Mouse (Mus musculus) T-cell, adult 2 months (primary cell): ENCODE results near the gene Slc15a5.

Source experiments
- DNase-seq: peaks from one replicate; pipeline ENCODE4 v3.0.0; 2022; ENCODE audit warnings: low spot score

Slc15a5 gene

DNA sequence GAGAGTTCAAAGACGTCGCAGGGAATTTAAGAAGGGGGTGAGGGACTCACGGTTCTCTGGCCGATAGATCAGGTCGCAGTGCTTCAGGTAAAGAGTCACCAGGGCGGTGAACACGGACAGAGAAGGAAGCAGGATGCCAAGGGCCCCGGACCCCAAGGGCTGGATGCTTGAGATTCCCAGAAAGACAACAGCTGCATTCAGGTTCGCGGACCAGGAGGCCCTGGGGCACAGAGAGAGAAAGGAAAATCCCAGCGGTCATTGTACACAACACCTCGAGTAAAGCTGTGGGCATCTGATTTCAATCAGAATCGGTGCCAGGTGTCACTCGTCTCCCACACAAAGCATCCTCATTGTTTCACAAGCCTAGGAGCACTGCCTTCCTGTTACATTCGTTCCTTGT is 24.1 kb downstream of the Slc15a5 start:
- no peak for DNase-seq

GRCm38 (mm10) chr6:138054956-138055355 is 24.8 kb downstream of the Slc15a5 start:
- DNase-seq: no peak

DNA sequence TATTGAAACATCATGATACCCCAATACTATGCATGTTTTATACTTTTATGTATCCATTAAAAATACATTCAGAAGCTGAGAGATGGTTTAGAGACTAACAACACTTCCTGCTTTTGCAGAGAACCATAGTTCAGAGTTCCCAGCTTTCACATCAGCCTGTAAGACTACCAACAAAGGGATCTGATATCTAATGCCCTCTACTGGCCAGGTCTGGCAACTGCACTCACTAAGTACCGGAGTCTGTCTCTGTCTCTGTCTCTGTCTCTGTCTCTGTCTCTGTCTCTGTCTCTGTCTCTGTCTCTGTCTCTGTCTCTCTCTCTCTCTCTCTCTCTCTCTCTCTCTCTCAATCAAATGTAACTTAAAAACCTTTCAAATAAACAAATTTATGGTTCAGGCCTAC is 25.6 kb downstream of the Slc15a5 start:
- DNase-seq: no peak

- DNase-seq: no peak
Observed at GRCm38 (mm10) chr6:138053686-138054085, 26.0 kb downstream of the Slc15a5 start.

GRCm38 (mm10) chr6:138045364-138045763 is 34.4 kb downstream of the Slc15a5 start:
- DNase-seq: no peak

DNA sequence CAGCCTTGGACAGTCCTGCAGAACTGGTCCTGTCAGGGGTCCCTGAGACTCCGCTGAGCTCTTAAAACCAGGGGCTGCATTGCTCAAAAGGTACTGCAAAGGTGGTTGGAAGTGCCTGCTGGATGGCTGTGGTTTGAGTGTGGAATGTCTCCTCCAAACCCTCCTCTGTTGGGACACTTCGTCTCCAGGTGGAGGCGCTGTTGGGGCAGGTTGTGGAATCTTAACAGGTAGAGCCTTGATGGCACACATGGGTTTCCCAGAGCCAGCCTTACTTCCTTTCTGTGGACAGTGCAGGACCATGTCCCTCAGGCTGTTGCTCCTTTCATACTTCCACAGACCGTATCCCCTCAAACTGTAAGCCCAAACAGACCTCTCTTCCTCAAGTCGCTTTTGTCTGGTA is 36.8 kb downstream of the Slc15a5 start:
- DNase-seq: no peak

GRCm38 (mm10) chr6:138041865-138042264 is 37.9 kb downstream of the Slc15a5 start:
- DNase-seq: no peak

- no peak for DNase-seq
Observed at GRCm38 (mm10) chr6:138037587-138037986, 42.1 kb downstream of the Slc15a5 start.

DNA sequence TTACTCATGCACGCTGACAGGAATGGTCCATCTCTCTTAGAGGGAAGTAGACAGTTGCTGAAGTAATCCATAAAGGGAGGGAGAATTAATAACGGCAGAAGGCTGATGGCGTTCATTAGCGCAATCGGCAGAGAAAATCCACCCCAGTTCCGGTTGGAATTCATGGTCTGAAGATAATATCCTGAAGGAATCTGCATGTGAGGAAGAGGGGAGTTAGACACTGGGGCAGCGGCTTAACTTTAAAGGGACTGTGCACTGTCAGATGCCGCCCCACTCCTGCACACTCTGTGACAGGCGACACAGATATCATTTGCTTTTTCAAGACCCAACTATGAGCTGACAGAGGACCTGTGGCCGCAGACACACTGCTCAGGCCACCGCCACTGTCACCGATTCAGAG is 42.8 kb downstream of the Slc15a5 start:
- no peak for DNase-seq

- no peak for DNase-seq
Observed at GRCm38 (mm10) chr6:138016898-138017297, 62.8 kb downstream of the Slc15a5 start.

DNA sequence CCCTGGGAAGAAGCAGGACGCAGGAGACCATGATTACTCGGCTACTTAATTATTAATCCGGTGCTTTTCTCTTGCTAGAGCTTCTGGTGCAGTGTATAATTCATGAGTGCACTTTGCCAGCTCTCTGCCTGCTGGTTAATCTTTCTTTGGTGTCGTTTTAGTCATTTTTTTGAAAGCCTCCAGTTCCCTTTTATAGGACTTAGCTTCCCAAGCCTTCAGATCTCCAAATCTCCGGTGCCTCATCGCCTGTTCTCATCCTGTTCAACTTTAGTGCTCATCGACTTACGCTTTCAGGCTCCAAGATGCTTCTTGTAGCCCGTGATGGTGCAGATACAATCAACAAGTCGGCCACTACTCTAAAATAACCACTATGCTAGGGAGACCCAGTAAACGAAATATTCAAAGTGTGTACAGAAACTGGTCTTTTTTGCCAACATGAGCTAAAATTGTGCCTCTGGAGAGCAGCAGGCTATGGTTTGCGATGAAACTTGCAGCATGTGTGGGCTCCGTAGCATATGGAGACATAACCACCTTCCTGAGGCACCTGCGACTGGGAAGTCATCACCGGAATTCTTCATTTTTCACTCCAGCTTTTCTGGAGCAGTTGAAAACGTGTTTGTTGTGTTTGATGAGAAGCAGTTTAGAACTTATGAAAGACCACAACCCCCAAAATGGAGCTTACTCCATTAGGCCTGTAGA is 64.6 kb downstream of the Slc15a5 start:
- DNase-seq: no peak

DNA sequence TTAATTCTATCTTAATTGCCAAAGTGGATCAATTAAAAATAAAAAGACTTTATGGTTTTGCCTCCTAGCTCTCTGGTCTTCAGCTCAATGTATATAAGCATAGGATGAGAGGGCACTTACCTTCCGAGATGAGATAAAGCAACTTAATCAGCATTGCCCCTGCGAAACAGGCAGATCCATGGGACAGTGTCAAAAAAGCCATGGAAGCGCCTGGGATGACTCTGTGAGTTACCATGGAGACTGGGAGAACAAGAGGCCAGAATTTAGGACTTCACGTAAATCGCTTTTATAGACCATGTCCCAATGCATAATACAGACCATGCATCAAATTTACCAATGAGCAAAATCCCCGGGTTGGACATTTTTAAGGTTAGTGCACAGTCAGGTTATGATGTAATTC is 67.8 kb downstream of the Slc15a5 start:
- no peak for DNase-seq

DNA sequence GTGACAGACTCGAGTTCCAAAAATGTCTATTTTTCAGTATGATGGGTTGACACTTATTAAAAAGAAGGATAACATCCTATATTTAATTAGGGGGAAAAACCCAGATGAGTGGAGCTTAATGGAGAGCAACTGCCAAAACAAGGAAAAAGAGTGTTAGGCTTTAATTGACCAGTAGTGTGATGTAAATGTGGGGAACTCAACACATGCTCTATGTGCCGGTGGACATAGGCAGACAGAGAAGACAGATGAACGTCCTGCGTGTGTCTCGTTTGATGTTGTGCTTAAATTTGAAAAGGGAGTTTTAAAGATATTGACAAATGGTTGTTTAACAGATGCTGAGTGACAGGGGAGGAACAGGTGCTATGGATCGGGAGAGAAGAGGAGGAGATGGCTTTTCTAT is 72.0 kb downstream of the Slc15a5 start:
- no peak for DNase-seq

- no peak for DNase-seq
Observed at GRCm38 (mm10) chr6:138006525-138007251, 73.0 kb downstream of the Slc15a5 start.

DNA sequence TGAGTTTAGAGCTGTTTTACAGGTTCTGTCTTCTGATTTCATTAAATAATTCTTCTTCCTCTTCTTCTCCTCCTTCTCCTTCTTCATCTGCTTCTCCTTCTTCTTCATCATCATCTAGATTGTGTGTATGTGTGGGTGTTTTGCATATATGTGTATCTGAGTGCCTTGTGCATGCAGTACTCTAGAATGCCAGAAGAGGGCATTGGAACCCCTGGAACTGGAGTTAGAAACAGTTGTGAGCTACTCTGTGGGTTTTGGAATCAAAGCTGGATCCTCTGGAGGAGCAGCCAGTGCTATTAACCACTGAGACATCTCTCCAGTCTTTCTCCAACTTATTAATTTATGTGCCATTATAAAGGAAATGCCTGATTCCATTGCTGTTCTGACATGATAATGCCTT is 89.9 kb downstream of the Slc15a5 start:
- DNase-seq: no peak

DNA sequence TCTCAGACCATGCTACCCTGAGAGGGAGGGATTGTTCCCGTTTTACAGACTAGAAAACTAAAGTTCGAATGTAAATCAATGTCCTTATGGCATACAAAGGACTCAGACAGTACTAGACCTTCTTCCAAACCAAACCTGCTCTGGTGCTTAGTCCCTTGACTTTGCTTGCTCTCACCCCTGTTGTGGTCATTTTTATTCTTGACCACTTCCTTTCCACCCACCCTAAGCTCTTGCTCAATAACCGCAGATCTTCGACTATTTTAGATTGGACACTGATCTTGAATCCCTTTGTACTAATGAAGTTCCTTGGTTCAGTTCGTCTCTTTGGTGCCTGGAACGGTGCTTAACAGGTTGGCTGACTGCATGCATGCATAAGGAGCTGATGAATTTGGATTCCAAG is 94.5 kb downstream of the Slc15a5 start:
- DNase-seq: no peak

- no peak for DNase-seq
Observed at GRCm38 (mm10) chr6:137982195-137982737, 97.5 kb downstream of the Slc15a5 start.

DNA sequence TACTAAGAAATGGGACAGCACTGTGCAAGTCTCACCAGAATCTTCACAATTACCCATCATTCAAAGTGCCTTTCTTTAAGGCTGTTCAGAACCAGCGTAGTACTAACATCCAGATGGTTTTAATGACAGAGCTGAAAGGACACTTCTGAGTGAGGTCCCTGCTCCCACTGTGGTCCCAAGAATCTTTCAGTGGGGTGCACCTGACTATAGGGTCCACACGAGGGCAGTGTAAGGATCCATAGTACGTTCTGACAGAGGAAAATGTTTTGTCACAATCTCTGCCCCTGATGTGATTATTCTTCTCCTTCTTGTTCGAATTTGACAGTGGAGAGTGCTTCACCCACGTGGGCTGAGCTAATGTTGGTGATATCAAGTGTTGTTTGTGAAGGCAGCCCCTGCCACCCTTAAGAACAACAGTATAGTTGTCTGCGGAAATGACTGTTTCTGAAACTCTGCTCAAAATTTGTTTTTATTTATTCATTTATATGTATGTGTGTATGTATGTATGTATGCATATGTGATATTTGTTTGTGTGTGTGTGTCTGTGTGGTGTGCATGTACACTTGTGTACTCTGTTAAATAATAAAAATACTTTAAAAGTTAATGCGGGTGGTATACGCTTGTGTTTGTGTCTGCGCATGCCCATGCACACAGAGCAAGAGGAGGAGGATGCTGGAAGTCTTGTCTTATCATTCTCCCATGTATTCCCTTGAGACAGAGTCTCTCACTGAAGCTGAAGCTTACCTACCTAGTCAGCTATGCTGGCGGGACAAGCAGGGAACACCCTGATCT is 98.6 kb downstream of the Slc15a5 start:
- DNase-seq: no peak

- DNase-seq: no peak
Observed at GRCm38 (mm10) chr6:137980413-137980812, 99.3 kb downstream of the Slc15a5 start.

GRCm38 (mm10) chr6:137979802-137980201 is 99.9 kb downstream of the Slc15a5 start:
- no peak for DNase-seq

- no peak for DNase-seq
Observed at GRCm38 (mm10) chr6:137976021-137976420, 103.7 kb downstream of the Slc15a5 start.

DNA sequence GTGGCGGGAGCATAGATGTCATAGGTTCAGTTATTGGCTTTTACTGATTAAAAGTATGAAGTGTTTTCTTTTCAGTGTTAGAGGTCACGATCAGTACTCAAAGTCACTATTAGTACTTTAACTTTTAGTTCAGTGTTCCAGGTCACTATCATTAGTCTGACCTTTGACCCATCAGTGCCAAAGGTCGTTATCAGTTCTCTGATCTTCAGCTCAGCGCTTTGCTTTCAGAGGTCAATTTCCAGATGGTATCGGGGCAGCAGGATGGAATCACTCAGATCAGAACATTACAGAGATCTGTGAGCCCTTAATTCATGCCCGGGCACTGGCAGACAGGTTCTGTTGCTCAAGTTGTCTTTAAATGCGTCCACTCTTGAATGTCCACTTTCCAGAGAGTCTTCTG is 116.0 kb downstream of the Slc15a5 start:
- no peak for DNase-seq

GRCm38 (mm10) chr6:137962836-137963235 is 116.9 kb downstream of the Slc15a5 start:
- no peak for DNase-seq
